Comparison of ENCODE assay signal across 38 mouse cellular contexts in genomic region chr9:65382031-65382750, GRCm38 (mm10). TPM values are rescaled to one million over a fixed set of nuclear protein-coding genes. Genes with fewer than 3 reads are reported as not detected.
DNase-seq lines count a peak whose midpoint lies in the region; ATAC-seq and TF ChIP-seq lines count a peak whose summit lies in the region.
"Had no signal": no experiment of that assay in that cellular context is flagged by ENCODE, and none has a peak within 500 bp of the region (broad histone marks: within the 10 kb centered on the region; RNA-seq: fewer than 3 reads in every experiment).

No protein-coding gene starts in this region.

- H3K4me1 ChIP-seq in heart, embryonic 10.5 days: peaks cover 23% of the 10 kb centered on the region
- peaks cover 41% of the 10 kb centered on the region for H3K4me1 ChIP-seq in lung, embryonic 14.5 days (ENCODE audit: insufficient read depth)
- peaks cover 3% of the 10 kb centered on the region; the same call in 1 of the 2 replicates for H3K4me1 ChIP-seq in lung, adult 2 months (ENCODE audit: control insufficient read depth, insufficient read depth, low read length)
- H3K4me1 ChIP-seq in midbrain, postnatal 0 days (ENCODE audit: insufficient read depth, low read length): no peaks in the 10 kb centered on the region
- H3K4me1 ChIP-seq in midbrain, embryonic 15.5 days: no peaks in the 10 kb centered on the region
- peaks cover 10% of the 10 kb centered on the region for H3K4me1 ChIP-seq in stomach, embryonic 16.5 days (ENCODE audit: control insufficient read depth, insufficient read depth, low read length)
- H3K4me1 ChIP-seq: midbrain, embryonic 13.5 days had no signal

- TF ChIP-seq POLR2A in lung, adult 2 months (IDR thresholded peaks at IDR 0.05; ENCODE audit: borderline replicate concordance, extremely low read depth, low read depth, low read length): no peak

- WGBS in heart, embryonic 10.5 days: 65% methylated on average over 6 of the region's 6 CpGs
- 63% methylated on average over 6 of the region's 6 CpGs for WGBS in lung, embryonic 14.5 days
- WGBS in lung, adult 2 months: 52% methylated on average over 6 of the region's 6 CpGs
- 76% methylated on average over 6 of the region's 6 CpGs for WGBS in midbrain, postnatal 0 days
- WGBS in midbrain, embryonic 15.5 days: 84% methylated on average over 6 of the region's 6 CpGs
- 70% methylated on average over 6 of the region's 6 CpGs for WGBS in stomach, embryonic 16.5 days

- intact Hi-C loops in heart, postnatal 25 days (cut with DNase I): no loop called here

- peak overlapping the region; percentile 33; the same call in 1 of the 2 replicates for H3K27ac ChIP-seq in heart, embryonic 10.5 days
- H3K27ac ChIP-seq in lung, embryonic 14.5 days (ENCODE audit: low read depth): peak overlapping the region; percentile 63; the same call in 1 of the 2 replicates
- no peak overlapping the region for H3K27ac ChIP-seq in midbrain, postnatal 0 days (ENCODE audit: low read depth, low read length)
- H3K27ac ChIP-seq in midbrain, embryonic 15.5 days: no peak overlapping the region
- peak overlapping the region; percentile 58; the same call in 1 of the 2 replicates for H3K27ac ChIP-seq in stomach, embryonic 16.5 days (ENCODE audit: low read length)
- H3K27ac ChIP-seq: hindbrain, embryonic 12.5 days; hindbrain, postnatal 0 days; intestine, embryonic 15.5 days; liver, embryonic 14.5 days; macrophage; midbrain, embryonic 13.5 days; neural tube, embryonic 15.5 days; stomach, embryonic 15.5 days had no signal

- no peak overlapping the region for H3K4me2 ChIP-seq in lung, embryonic 14.5 days
- no peak overlapping the region for H3K4me2 ChIP-seq in midbrain, postnatal 0 days (ENCODE audit: low read depth, low read length, poor library complexity, severe bottlenecking)
- H3K4me2 ChIP-seq in midbrain, embryonic 15.5 days: no peak overlapping the region
- no peak overlapping the region for H3K4me2 ChIP-seq in stomach, embryonic 16.5 days (ENCODE audit: low read depth, low read length)
- H3K4me2 ChIP-seq: heart, embryonic 11.5 days; hindbrain, embryonic 12.5 days; intestine, embryonic 15.5 days; midbrain, embryonic 13.5 days; neural tube, embryonic 15.5 days; stomach, embryonic 15.5 days had no signal

- ATAC-seq in lung, embryonic 14.5 days (ENCODE audit: insufficient read depth): no peak
- ATAC-seq in midbrain, postnatal 0 days (ENCODE audit: low FRiP score): 0 out of 2 replicates have a peak, but pooled peaks have one; percentile 20
- no peak for ATAC-seq in midbrain, embryonic 15.5 days (replicated peaks)
- ATAC-seq in stomach, embryonic 16.5 days (ENCODE audit: insufficient read depth, low FRiP score): peak; percentile 64; the same call in 1 of the 2 replicates
- ATAC-seq: CD4-positive, CD25-positive, alpha-beta regulatory T cell, adult 4 months; forebrain, postnatal 0 days; hindbrain, postnatal 0 days; intestine, embryonic 15.5 days; midbrain, embryonic 13.5 days had no signal

- DNase-seq in heart, embryonic 10.5 days (ENCODE audit: low spot score): no peak
- DNase-seq in heart, postnatal 25 days (ENCODE audit: low spot score): no peak
- no peak for DNase-seq in lung, embryonic 14.5 days
- DNase-seq in lung, adult 2 months: no peak
- DNase-seq in midbrain, postnatal 0 days (ENCODE audit: low spot score): no peak
- no peak for DNase-seq in urinary bladder, postnatal 10 days (ENCODE audit: low spot score)
- DNase-seq: adrenal gland, postnatal 25 days; cerebellum, adult 18-20 months; forebrain, postnatal 0 days; heart, postnatal 10 days; kidney, adult 2 months; kidney, postnatal 10 days; layer of hippocampus, postnatal 36 days; left cerebral cortex, postnatal 4 days; retina, postnatal 1 day; right cerebral cortex, postnatal 14 days; thymus, adult 18-20 months; thymus, postnatal 25 days had no signal

- 0 out of 2 replicates have a peak, but pooled peaks cover 5% of the 10 kb centered on the region for H3K27me3 ChIP-seq in heart, embryonic 10.5 days (ENCODE audit: insufficient read depth, poor library complexity, severe bottlenecking)
- H3K27me3 ChIP-seq in lung, embryonic 14.5 days (ENCODE audit: insufficient read depth, low read length): no peaks in the 10 kb centered on the region
- H3K27me3 ChIP-seq in midbrain, postnatal 0 days (ENCODE audit: insufficient read depth, low read length): no peaks in the 10 kb centered on the region
- H3K27me3 ChIP-seq in midbrain, embryonic 15.5 days (replicated peaks): no peaks in the 10 kb centered on the region
- no peaks in the 10 kb centered on the region for H3K27me3 ChIP-seq in stomach, embryonic 16.5 days (ENCODE audit: control insufficient read depth, insufficient read depth, low read length)
- H3K27me3 ChIP-seq: hindbrain, embryonic 12.5 days; midbrain, embryonic 13.5 days; neural tube, embryonic 15.5 days; stomach, embryonic 15.5 days had no signal

- no peak overlapping the region; the same call in 1 of the 2 replicates for H3K9ac ChIP-seq in lung, embryonic 14.5 days
- H3K9ac ChIP-seq in midbrain, postnatal 0 days (replicated peaks; ENCODE audit: low read length, poor library complexity, severe bottlenecking): no peak overlapping the region
- no peak overlapping the region for H3K9ac ChIP-seq in midbrain, embryonic 15.5 days
- H3K9ac ChIP-seq in stomach, embryonic 16.5 days (ENCODE audit: low read length): no peak overlapping the region
- H3K9ac ChIP-seq: forebrain, postnatal 0 days; hindbrain, embryonic 12.5 days; intestine, embryonic 15.5 days; liver, embryonic 14.5 days; midbrain, embryonic 13.5 days; neural tube, embryonic 15.5 days; stomach, embryonic 15.5 days had no signal

- TF ChIP-seq CTCF in lung, embryonic 14.5 days (IDR thresholded peaks at IDR 0.05; ENCODE audit: low read depth): no peak
- TF ChIP-seq CTCF in lung, adult 2 months (IDR thresholded peaks at IDR 0.05; ENCODE audit: insufficient read depth, low read length): no peak
- no peak for TF ChIP-seq CTCF in midbrain, postnatal 0 days (IDR thresholded peaks at IDR 0.05)

- H3K36me3 ChIP-seq in heart, embryonic 10.5 days: peaks cover 6% of the 10 kb centered on the region
- H3K36me3 ChIP-seq in lung, embryonic 14.5 days (ENCODE audit: insufficient read depth): no peaks in the 10 kb centered on the region
- peaks cover 10% of the 10 kb centered on the region for H3K36me3 ChIP-seq in midbrain, postnatal 0 days (ENCODE audit: insufficient read depth, low read length)
- H3K36me3 ChIP-seq in midbrain, embryonic 15.5 days (replicated peaks): no peaks in the 10 kb centered on the region
- H3K36me3 ChIP-seq in stomach, embryonic 16.5 days (ENCODE audit: control insufficient read depth, insufficient read depth, low read length): no peaks in the 10 kb centered on the region
- H3K36me3 ChIP-seq: intestine, embryonic 15.5 days; stomach, embryonic 15.5 days had no signal

- no peaks in the 10 kb centered on the region for H3K9me3 ChIP-seq in heart, embryonic 10.5 days
- H3K9me3 ChIP-seq in lung, embryonic 14.5 days (ENCODE audit: low read depth, low read length): no peaks in the 10 kb centered on the region
- H3K9me3 ChIP-seq in midbrain, postnatal 0 days (ENCODE audit: low read length): no peaks in the 10 kb centered on the region
- H3K9me3 ChIP-seq in midbrain, embryonic 15.5 days: no peaks in the 10 kb centered on the region
- no peaks in the 10 kb centered on the region for H3K9me3 ChIP-seq in stomach, embryonic 16.5 days (replicated peaks; ENCODE audit: control insufficient read depth, low read length)
- H3K9me3 ChIP-seq: hindbrain, embryonic 12.5 days; intestine, embryonic 15.5 days; midbrain, embryonic 13.5 days; neural tube, embryonic 15.5 days; stomach, embryonic 15.5 days had no signal

- H3K4me3 ChIP-seq in heart, embryonic 10.5 days: no peak overlapping the region
- H3K4me3 ChIP-seq in lung, embryonic 14.5 days (ENCODE audit: low read depth, low read length): no peak overlapping the region
- no peak overlapping the region for H3K4me3 ChIP-seq in lung, adult 2 months (replicated peaks; ENCODE audit: extremely low read depth, low read depth, low read length)
- no peak overlapping the region for H3K4me3 ChIP-seq in midbrain, postnatal 0 days (ENCODE audit: low read depth, low read length)
- no peak overlapping the region for H3K4me3 ChIP-seq in midbrain, embryonic 15.5 days
- no peak overlapping the region for H3K4me3 ChIP-seq in stomach, embryonic 16.5 days (replicated peaks; ENCODE audit: low read length)
- H3K4me3 ChIP-seq: erythroblast, embryonic 14.5 days; hindbrain, embryonic 12.5 days; intestine, embryonic 15.5 days; midbrain, embryonic 13.5 days; neural tube, embryonic 15.5 days; stomach, embryonic 15.5 days had no signal

RNA-seq across cellular contexts. Expression of gene Kbtbd13, which starts 9.3 kb away (rescaled TPM):
- 1.4 and 2.1 TPM in 2 replicates for polyA plus RNA-seq in heart, embryonic 10.5 days (2016; fragmentation: Nextera tagmentation; extraction: Ambion mirVana)
- 1 to 10 TPM; 2.6 to 3.1 TPM for total RNA-seq in heart, postnatal 25 days (2021)
- 4.2 and 4.5 TPM in 2 replicates for polyA plus RNA-seq in lung, embryonic 14.5 days (2014; fragmentation: Nextera tagmentation; extraction: Ambion mirVana)
- polyA plus RNA-seq in lung, adult 2 months (2012; rRNA removed): 1.3 and 2.0 TPM in 2 replicates
- 1.0 and 2.4 TPM in 2 replicates for total RNA-seq in midbrain, postnatal 0 days (2014; rRNA removed)
- polyA plus RNA-seq in midbrain, postnatal 0 days (2015; fragmentation: Nextera tagmentation; extraction: Ambion mirVana): 0.65 and 0.74 TPM in 2 replicates
- polyA plus RNA-seq in midbrain, embryonic 15.5 days (2015; fragmentation: Nextera tagmentation; extraction: Ambion mirVana): 0.56 and 0.60 TPM in 2 replicates
- polyA plus RNA-seq in stomach, embryonic 16.5 days (2015; fragmentation: Nextera tagmentation; extraction: Ambion mirVana): 0.97 and 1.3 TPM in 2 replicates
- total RNA-seq: megakaryocyte-erythroid progenitor cell, adult 5-6 weeks had no signal
- polyA plus RNA-seq: CD4-positive, CD25-positive, alpha-beta regulatory T cell, adult 4 months; erythroblast, embryonic 14.5 days; macrophage had no signal

RNA-seq across cellular contexts. Expression of gene Rasl12, which starts 16.1 kb away (rescaled TPM):
- polyA plus RNA-seq in heart, embryonic 10.5 days (2016; fragmentation: Nextera tagmentation; extraction: Ambion mirVana): 1.9 and 3.9 TPM in 2 replicates
- total RNA-seq in heart, postnatal 25 days (2021): 1 to 10 TPM; 6.4 to 8.8 TPM
- polyA plus RNA-seq in lung, embryonic 14.5 days (2014; fragmentation: Nextera tagmentation; extraction: Ambion mirVana): 48.8 TPM in 2 replicates
- 74.0 and 81.4 TPM in 2 replicates for polyA plus RNA-seq in lung, adult 2 months (2012; rRNA removed)
- total RNA-seq in midbrain, postnatal 0 days (2014; rRNA removed): 6.1 and 9.3 TPM in 2 replicates
- polyA plus RNA-seq in midbrain, postnatal 0 days (2015; fragmentation: Nextera tagmentation; extraction: Ambion mirVana): 4.3 and 4.8 TPM in 2 replicates
- 7.3 and 7.4 TPM in 2 replicates for polyA plus RNA-seq in midbrain, embryonic 15.5 days (2015; fragmentation: Nextera tagmentation; extraction: Ambion mirVana)
- polyA plus RNA-seq in stomach, embryonic 16.5 days (2015; fragmentation: Nextera tagmentation; extraction: Ambion mirVana): 7.6 TPM in 2 replicates
- total RNA-seq: megakaryocyte-erythroid progenitor cell, adult 5-6 weeks had no signal
- polyA plus RNA-seq: CD4-positive, CD25-positive, alpha-beta regulatory T cell, adult 4 months; macrophage had no signal

RNA-seq across cellular contexts. Expression of gene Ubap1l, which starts 21.4 kb away (rescaled TPM):
- polyA plus RNA-seq in heart, embryonic 10.5 days (2016; fragmentation: Nextera tagmentation; extraction: Ambion mirVana): 0.27 and 0.38 TPM in 2 replicates
- total RNA-seq in heart, postnatal 25 days (2021): under 1 TPM; 0.20 to 0.39 TPM
- 0.24 and 0.61 TPM in 2 replicates for polyA plus RNA-seq in lung, embryonic 14.5 days (2014; fragmentation: Nextera tagmentation; extraction: Ambion mirVana)
- 0.37 and 0.58 TPM in 2 replicates for polyA plus RNA-seq in lung, adult 2 months (2012; rRNA removed)
- 7.6 and 10.1 TPM in 2 replicates for total RNA-seq in midbrain, postnatal 0 days (2014; rRNA removed)
- polyA plus RNA-seq in midbrain, postnatal 0 days (2015; fragmentation: Nextera tagmentation; extraction: Ambion mirVana): 1.4 and 2.2 TPM in 2 replicates
- 2.7 and 2.9 TPM in 2 replicates for polyA plus RNA-seq in midbrain, embryonic 15.5 days (2015; fragmentation: Nextera tagmentation; extraction: Ambion mirVana)
- polyA plus RNA-seq in stomach, embryonic 16.5 days (2015; fragmentation: Nextera tagmentation; extraction: Ambion mirVana): 0.40 TPM in 1 of 2 replicates, not detected in the other
- total RNA-seq: adrenal gland, postnatal 25 days had no signal
- polyA plus RNA-seq: CD4-positive, CD25-positive, alpha-beta regulatory T cell, adult 4 months; macrophage had no signal

RNA-seq across cellular contexts. Expression of gene Pdcd7, which starts 36.3 kb away (rescaled TPM):
- 5.6 and 7.8 TPM in 2 replicates for polyA plus RNA-seq in heart, embryonic 10.5 days (2016; fragmentation: Nextera tagmentation; extraction: Ambion mirVana)
- 10 to 100 TPM; 11.5 to 12.6 TPM for total RNA-seq in heart, postnatal 25 days (2021)
- polyA plus RNA-seq in lung, embryonic 14.5 days (2014; fragmentation: Nextera tagmentation; extraction: Ambion mirVana): 14.5 and 14.8 TPM in 2 replicates
- polyA plus RNA-seq in lung, adult 2 months (2012; rRNA removed): 10.9 and 12.1 TPM in 2 replicates
- total RNA-seq in midbrain, postnatal 0 days (2014; rRNA removed): 16.4 and 23.4 TPM in 2 replicates
- 7.7 and 11.0 TPM in 2 replicates for polyA plus RNA-seq in midbrain, postnatal 0 days (2015; fragmentation: Nextera tagmentation; extraction: Ambion mirVana)
- 8.1 and 9.5 TPM in 2 replicates for polyA plus RNA-seq in midbrain, embryonic 15.5 days (2015; fragmentation: Nextera tagmentation; extraction: Ambion mirVana)
- 3.4 and 3.6 TPM in 2 replicates for polyA plus RNA-seq in stomach, embryonic 16.5 days (2015; fragmentation: Nextera tagmentation; extraction: Ambion mirVana)

RNA-seq across cellular contexts. Expression of gene Slc51b, which starts 40.6 kb away (rescaled TPM):
- not detected in 2 replicates for polyA plus RNA-seq in heart, embryonic 10.5 days (2016; fragmentation: Nextera tagmentation; extraction: Ambion mirVana)
- total RNA-seq in heart, postnatal 25 days (2021): not detected
- not detected in 2 replicates for polyA plus RNA-seq in lung, embryonic 14.5 days (2014; fragmentation: Nextera tagmentation; extraction: Ambion mirVana)
- polyA plus RNA-seq in lung, adult 2 months (2012; rRNA removed): not detected in 2 replicates
- not detected in 2 replicates for total RNA-seq in midbrain, postnatal 0 days (2014; rRNA removed)
- polyA plus RNA-seq in midbrain, postnatal 0 days (2015; fragmentation: Nextera tagmentation; extraction: Ambion mirVana): not detected in 2 replicates
- polyA plus RNA-seq in midbrain, embryonic 15.5 days (2015; fragmentation: Nextera tagmentation; extraction: Ambion mirVana): not detected in 2 replicates
- 0.69 and 1.7 TPM in 2 replicates for polyA plus RNA-seq in stomach, embryonic 16.5 days (2015; fragmentation: Nextera tagmentation; extraction: Ambion mirVana)
- total RNA-seq: adrenal gland, adult 18-20 months; adrenal gland, postnatal 25 days; forebrain, postnatal 0 days; heart, postnatal 10 days; hindbrain, postnatal 0 days; layer of hippocampus, postnatal 36 days; left cerebral cortex, postnatal 4 days; megakaryocyte-erythroid progenitor cell, adult 5-6 weeks had no signal
- polyA plus RNA-seq: CD4-positive, CD25-positive, alpha-beta regulatory T cell, adult 4 months; cortical plate, adult 2 months; embryonic facial prominence, embryonic 14.5 days; erythroblast, embryonic 14.5 days; forebrain, embryonic 11.5 days; forebrain, postnatal 0 days; gonadal fat pad, adult 2 months; heart, embryonic 11.5 days; hindbrain, embryonic 12.5 days; hindbrain, postnatal 0 days; limb, embryonic 14.5 days; macrophage; midbrain, embryonic 13.5 days; neural tube, embryonic 15.5 days had no signal

Comparison
In these comparisons a context has a peak if more than half of its experiments do, and no peak if none do; other contexts are left out.
1. ATAC-seq: peak in midbrain, postnatal 0 days (single experiment) and stomach, embryonic 16.5 days (single experiment); none in lung, embryonic 14.5 days (single experiment) and midbrain, embryonic 15.5 days (single experiment).
2. H3K27ac ChIP-seq: peak in heart, embryonic 10.5 days (single experiment), lung, embryonic 14.5 days (single experiment) and stomach, embryonic 16.5 days (single experiment); none in midbrain, postnatal 0 days (single experiment) and midbrain, embryonic 15.5 days (single experiment).